Mouse (Mus musculus) hindbrain, postnatal 0 days (tissue): ENCODE results near the gene Lclat1. TPM values are rescaled to one million over a fixed set of nuclear protein-coding genes. Genes with fewer than 3 reads are reported as not detected.
"Not testable (repeated sequence)": the region's sequence is repeated elsewhere in the genome, so short reads cannot be mapped to it uniquely, and the experiment has no call there.

Source experiments
- ATAC-seq: fragments of 200-750 bp; cut with Nextera tagmentation; 2 replicates; pipeline ENCODE4 v1.8.0; 2017; ENCODE audit warnings: mild to moderate bottlenecking, moderate TSS enrichment, moderate library complexity
- DNase-seq: peaks from one replicate; pipeline ENCODE4 v3.0.0-alpha.2; 2015; ENCODE audit warnings: low spot score
- H3K27ac ChIP-seq: fragments of 300-500 bp; sonication (generic); 2 replicates; pipeline ENCODE4 v1.5.1; 2014; ENCODE audit warnings: mild to moderate bottlenecking
- H3K27me3 ChIP-seq: fragments of 300-500 bp; sonication (generic); 2 replicates; pipeline ENCODE4 v1.6.1; 2014; ENCODE audit warnings: low read length, mixed read lengths; ENCODE audit not compliant: insufficient read depth
- H3K36me3 ChIP-seq: fragments of 300-500 bp; sonication (generic); 2 replicates; pipeline ENCODE4 v1.6.1; 2014; ENCODE audit warnings: low read length, mixed read lengths; ENCODE audit not compliant: insufficient read depth
- H3K4me1 ChIP-seq: fragments of 300-500 bp; sonication (generic); 2 replicates; pipeline ENCODE4 v1.6.1; 2014; ENCODE audit warnings: antibody characterized with exemption, low read length, mixed read lengths; ENCODE audit not compliant: insufficient read depth
- H3K4me2 ChIP-seq: fragments of 300-500 bp; sonication (generic); 2 replicates; pipeline ENCODE4 v1.6.1; 2014; ENCODE audit warnings: low read depth, mild to moderate bottlenecking, low read length, moderate library complexity, mixed read lengths
- H3K4me3 ChIP-seq: fragments of 300-500 bp; sonication (generic); 2 replicates; pipeline ENCODE4 v1.5.1; 2014; ENCODE audit warnings: low read length
- H3K9ac ChIP-seq: fragments of 300-500 bp; sonication (generic); replicated peaks from 2 replicates; pipeline ENCODE4 v1.6.1; 2014; ENCODE audit warnings: mild to moderate bottlenecking, low read length, moderate library complexity, mixed read lengths
- H3K9me3 ChIP-seq: fragments of 300-500 bp; sonication (generic); 2 replicates; pipeline ENCODE4 v1.6.1; 2016; ENCODE audit warnings: low read length, mixed read lengths
- CTCF ChIP-seq: IDR thresholded peaks from 2 replicates; pipeline ENCODE4 v1.5.1; 2016; ENCODE audit warnings: antibody characterized with exemption, control low read depth, low read depth
- WGBS: fragments of 180-500 bp; shearing (Covaris S2); extraction: QIAGEN DNeasy Blood & Tissue Kit; methylation state at CpG from one replicate; pipeline ENCODE4 v1.1.7; 2014; 5-methylcytosine and 5-hydroxymethylcytosine counted together
- polyA plus RNA-seq: library from polyadenylated mRNA; unstranded; fragments of >200 nt; fragmentation: Nextera tagmentation; extraction: Ambion mirVana; gene quantifications from 2 replicates; pipeline ENCODE4 v1.2.1, GENCODE M21; 2015
- total RNA-seq: library from RNA; depleted of rRNA; stranded (reverse); fragments of >200 nt; gene quantifications from 2 replicates; pipeline ENCODE4 v1.2.3, GENCODE M21; 2014

Lclat1 gene
- total and polyA plus RNA-seq, 2 experiments from 2014 or later: 9.8 to 37.1 TPM

- Histone ChIP-seq H3K9me3 (no peaks in the 10 kb centered on the region), H3K36me3 (no peaks in the 10 kb centered on the region), H3K27me3 (no peaks in the 10 kb centered on the region), H3K4me3 (no peak overlapping the region), H3K9ac (no peak overlapping the region), H3K27ac (peak overlapping the region; percentile 80), H3K4me1 (peaks cover 18% of the 10 kb centered on the region; the same call in 1 of the 2 replicates), H3K4me2 (no peak overlapping the region)
- peak; percentile 18 for DNase-seq
- no peak for TF ChIP-seq CTCF
- peak; percentile 50 for ATAC-seq
- 61% methylated on average over 15 of the region's 15 CpGs for WGBS
These were observed 163.3 kb downstream of the Lclat1 start for GRCm38 (mm10) chr17:73270871-73271796.

- Histone ChIP-seq H3K4me1 (peaks cover 18% of the 10 kb centered on the region; the same call in 1 of the 2 replicates), H3K27me3 (no peaks in the 10 kb centered on the region), H3K27ac (peak overlapping the region; percentile 80), H3K4me3 (no peak overlapping the region), H3K9me3 (no peaks in the 10 kb centered on the region), H3K36me3 (no peaks in the 10 kb centered on the region), H3K4me2 (no peak overlapping the region), H3K9ac (no peak overlapping the region)
- WGBS: 59% methylated on average over 7 of the region's 7 CpGs
- peak; percentile 79 for DNase-seq
- no peak for TF ChIP-seq CTCF
- peak; percentile 95 for ATAC-seq
These were observed 164.2 kb downstream of the Lclat1 start for GRCm38 (mm10) chr17:73271797-73272600.

- H3K27me3 ChIP-seq: no peaks in the 10 kb centered on the region
- H3K36me3 ChIP-seq: no peaks in the 10 kb centered on the region
- peaks cover 18% of the 10 kb centered on the region; the same call in 1 of the 2 replicates for H3K4me1 ChIP-seq
- DNase-seq: no peak
- no peak for TF ChIP-seq CTCF
- H3K9ac ChIP-seq: no peak overlapping the region
- H3K4me2 ChIP-seq: no peak overlapping the region
- H3K9me3 ChIP-seq: no peaks in the 10 kb centered on the region
- H3K4me3 ChIP-seq: no peak overlapping the region
- ATAC-seq: no peak
- H3K27ac ChIP-seq: no peak overlapping the region
- WGBS: 86% methylated on average over 7 of the region's 7 CpGs
These were observed 166.0 kb downstream of the Lclat1 start for GRCm38 (mm10) chr17:73273809-73274208.

GRCm38 (mm10) chr17:73275066-73275465, 167.3 kb downstream of the Lclat1 start:
- Histone ChIP-seq H3K36me3 (no peaks in the 10 kb centered on the region), H3K4me2 (no peak overlapping the region), H3K4me1 (peaks cover 18% of the 10 kb centered on the region; the same call in 1 of the 2 replicates), H3K4me3 (no peak overlapping the region), H3K9ac (no peak overlapping the region), H3K27ac (no peak overlapping the region), H3K9me3 (no peaks in the 10 kb centered on the region), H3K27me3 (no peaks in the 10 kb centered on the region)
- ATAC-seq (no peak), DNase-seq (no peak)
- TF ChIP-seq CTCF: no peak
- WGBS: 81% methylated on average over 10 of the region's 10 CpGs

GRCm38 (mm10) chr17:73277770-73278169, 170.0 kb downstream of the Lclat1 start:
- ATAC-seq (no peak), DNase-seq (no peak)
- WGBS: 92% methylated on average over 4 of the region's 4 CpGs
- Histone ChIP-seq H3K9me3 (no peaks in the 10 kb centered on the region), H3K27me3 (no peaks in the 10 kb centered on the region), H3K4me1 (no peaks in the 10 kb centered on the region), H3K36me3 (no peaks in the 10 kb centered on the region), H3K9ac (no peak overlapping the region), H3K27ac (no peak overlapping the region), H3K4me2 (no peak overlapping the region), H3K4me3 (no peak overlapping the region)
- TF ChIP-seq CTCF: peak; percentile 36

- not testable (repeated sequence) for H3K9ac ChIP-seq, H3K4me1 ChIP-seq
These were observed 174.9 kb downstream of the Lclat1 start for GRCm38 (mm10) chr17:73282702-73283101.

More at GRCm38 (mm10) chr17:73282702-73283101, 174.9 kb downstream of the Lclat1 start:
- not testable (repeated sequence) for H3K9me3 ChIP-seq, ATAC-seq, H3K36me3 ChIP-seq, H3K27ac ChIP-seq, DNase-seq, H3K4me2 ChIP-seq, H3K4me3 ChIP-seq, H3K27me3 ChIP-seq
- 44% methylated on average over 6 of the region's 6 CpGs for WGBS
